Mouse (Mus musculus): ENCODE measurements at regions not wholly inside any gene's neighbourhood (a gene's known extent, or its start where the extent isn't known, plus 50 kb on each side); places are given as distances from the start of the nearest gene placed in this dataset.
"Not testable (repeated sequence)": the region's sequence is repeated elsewhere in the genome, so short reads cannot be mapped to it uniquely, and the experiment has no call there.

- DNase-seq (ENCODE audit: low spot score in 2 of 2) = not testable (repeated sequence)
These were observed 186.6 kb downstream of the BC048507 start for GRCm38 (mm10) chr13:68049731-68050130.

- DNase-seq (ENCODE audit: low spot score in 2 of 2) = not testable (repeated sequence)
These were observed 230.2 kb downstream of the BC048507 start for GRCm38 (mm10) chr13:68093311-68093710.

GRCm38 (mm10) chr13:68116786-68117185 is 253.7 kb downstream of the BC048507 start:
- peak; percentile 8 to 17 for DNase-seq (ENCODE audit: low spot score in 2 of 2)

Data from gastrocnemius, postnatal 4 days (tissue).